Mouse (Mus musculus) heart, embryonic 14.5 days (tissue): ENCODE results near the gene Adamts6. TPM values are rescaled to one million over a fixed set of nuclear protein-coding genes. Genes with fewer than 3 reads are reported as not detected.
A peak's percentile ranks its signal among the peaks of the same experiment; 100 is the strongest.

Source experiments
- ATAC-seq: fragments of 200-750 bp; cut with Nextera tagmentation; 2 replicates; pipeline ENCODE4 v1.8.0; 2017; ENCODE audit warnings: low read depth, moderate TSS enrichment; ENCODE audit not compliant: insufficient number of reproducible peaks, insufficient read depth, low FRiP score
- H3K27ac ChIP-seq, 2 experiments: fragments of 200-500 bp in 1 of 2; fragments of 300-500 bp in 1 of 2; sonication (generic) in 1 of 2; replicated peaks in 1 of 2; 2 replicates each; pipeline ENCODE4 v1.5.1; 2012 to 2014; ENCODE audit warnings: low read depth in 2 of 2, low read length in 2 of 2, control low read depth in 1 of 2, mild to moderate bottlenecking in 1 of 2, mixed read lengths in 1 of 2; ENCODE audit not compliant: control insufficient read depth in 1 of 2, insufficient read depth in 1 of 2
- H3K27me3 ChIP-seq: fragments of 300-500 bp; sonication (generic); 2 replicates; pipeline ENCODE4 v1.6.1; 2014; ENCODE audit warnings: mild to moderate bottlenecking, low read length, control low read depth; ENCODE audit not compliant: control insufficient read depth, insufficient read depth
- H3K36me3 ChIP-seq: fragments of 300-500 bp; sonication (generic); 2 replicates; pipeline ENCODE4 v1.6.1; 2014; ENCODE audit warnings: mild to moderate bottlenecking, control low read depth, low read length, mixed read lengths; ENCODE audit not compliant: control insufficient read depth, insufficient read depth
- H3K4me1 ChIP-seq, 2 experiments: fragments of 200-500 bp in 1 of 2; fragments of 300-500 bp in 1 of 2; sonication (generic) in 1 of 2; 2 replicates each; pipeline ENCODE4 v1.6.1; 2012 to 2014; ENCODE audit warnings: low read length in 2 of 2, control low read depth in 1 of 2, mixed read lengths in 1 of 2; ENCODE audit not compliant: control insufficient read depth in 2 of 2, insufficient read depth in 2 of 2
- H3K4me2 ChIP-seq: fragments of 300-500 bp; sonication (generic); 2 replicates; pipeline ENCODE4 v1.6.1; 2014; ENCODE audit warnings: mild to moderate bottlenecking, low read length
- H3K4me3 ChIP-seq, 2 experiments: fragments of 200-500 bp in 1 of 2; fragments of 300-500 bp in 1 of 2; sonication (generic) in 1 of 2; 2 replicates each; pipeline ENCODE4 v1.5.1; 2012 to 2014; ENCODE audit warnings: low read length in 2 of 2, mild to moderate bottlenecking in 2 of 2, control low read depth in 1 of 2, low read depth in 1 of 2, moderate library complexity in 1 of 2; ENCODE audit not compliant: control insufficient read depth in 1 of 2, insufficient read depth in 1 of 2
- H3K9ac ChIP-seq: fragments of 300-500 bp; sonication (generic); 2 replicates; pipeline ENCODE4 v1.6.1; 2014; ENCODE audit warnings: mild to moderate bottlenecking, low read length
- H3K9me3 ChIP-seq: fragments of 300-500 bp; sonication (generic); 2 replicates; pipeline ENCODE4 v1.6.1; 2016; ENCODE audit warnings: low read length, control low read depth; ENCODE audit not compliant: control insufficient read depth
- WGBS: fragments of 180-500 bp; shearing (Covaris S2); extraction: QIAGEN DNeasy Blood & Tissue Kit; methylation state at CpG from one replicate; pipeline ENCODE4 v1.1.7; 2014; 5-methylcytosine and 5-hydroxymethylcytosine counted together
- polyA plus RNA-seq: library from polyadenylated mRNA; unstranded; fragments of >200 nt; fragmentation: Nextera tagmentation; extraction: Ambion mirVana; gene quantifications from 2 replicates; pipeline ENCODE4 v1.2.1, GENCODE M21; 2014

The Adamts6 gene
- polyA plus RNA-seq, 1 experiment from 2014 or later, result 9.8 TPM

GRCm38 (mm10) chr13:104518312-104519005 is 230.8 kb downstream of the Adamts6 start:
- Histone ChIP-seq H3K27me3 (no peaks in the 10 kb centered on the region), H3K9me3 (no peaks in the 10 kb centered on the region), H3K4me2 (peak overlapping the region; percentile 70), H3K9ac (peak overlapping the region; percentile 72), H3K4me1 (peaks cover 11 to 15% of the 10 kb centered on the region in 2 experiments), H3K36me3 (no peaks in the 10 kb centered on the region), H3K4me3 (peak overlapping the region; percentile 37 to 38), H3K27ac (peak overlapping the region; percentile 54 to 76)
- WGBS, result 13% methylated on average over 19 of the region's 19 CpGs
- ATAC-seq, result peak; percentile 86

DNA sequence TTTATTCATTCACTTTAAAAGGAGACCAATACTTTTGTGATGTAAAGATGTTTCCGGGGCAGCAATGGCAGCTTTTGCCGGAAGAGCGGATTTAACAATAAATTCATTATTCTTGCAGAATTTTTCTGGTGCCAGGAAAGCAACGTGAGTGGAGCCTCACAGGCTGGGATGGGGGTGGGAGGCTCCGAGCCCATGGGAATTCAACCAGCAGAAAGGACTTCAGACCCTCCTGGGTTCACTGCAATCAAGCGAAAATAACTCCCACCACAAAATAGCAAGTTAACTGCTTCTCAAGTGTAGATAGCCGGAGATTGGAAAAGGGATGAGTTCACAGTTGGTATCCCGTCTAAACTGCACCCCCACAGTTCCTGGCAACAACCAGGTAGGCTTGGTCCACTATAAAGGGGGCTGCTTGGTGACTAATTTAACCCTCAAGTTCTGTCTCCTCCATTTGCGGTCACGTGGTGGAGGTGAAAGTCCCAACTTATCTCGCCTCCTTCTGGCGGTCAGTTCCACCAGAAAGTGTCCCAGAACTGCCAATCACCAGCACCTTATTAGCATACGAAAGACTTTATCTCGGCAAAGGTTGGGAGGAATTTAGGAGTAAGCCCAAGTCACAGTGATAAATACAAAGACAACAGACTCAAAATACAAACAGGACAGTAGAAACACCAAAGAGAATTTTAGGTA is 231.5 kb downstream of the Adamts6 start:
- Histone ChIP-seq H3K9me3 (no peaks in the 10 kb centered on the region), H3K4me2 (0 out of 2 replicates have a peak overlapping the region, but pooled peaks have one; percentile 70), H3K36me3 (no peaks in the 10 kb centered on the region), H3K4me1 (peaks cover 11 to 15% of the 10 kb centered on the region in 2 experiments), H3K27me3 (no peaks in the 10 kb centered on the region), H3K9ac (no peak overlapping the region), H3K4me3 (no peak overlapping the region), H3K27ac (peak overlapping the region; percentile 49 to 76; a peak in 2 of 4 replicates)
- ATAC-seq, result no peak
- 48% methylated on average over 14 of the region's 14 CpGs for WGBS

GRCm38 (mm10) chr13:104519981-104520380 is 232.3 kb downstream of the Adamts6 start:
- WGBS, result 88% methylated on average over 4 of the region's 4 CpGs
- H3K4me1 ChIP-seq, result peaks cover 11 to 15% of the 10 kb centered on the region in 2 experiments
- H3K27ac ChIP-seq, result no peak overlapping the region
- ATAC-seq, result no peak
- no peaks in the 10 kb centered on the region for H3K9me3 ChIP-seq
- no peaks in the 10 kb centered on the region for H3K27me3 ChIP-seq
- H3K36me3 ChIP-seq, result no peaks in the 10 kb centered on the region
- H3K9ac ChIP-seq, result no peak overlapping the region
- no peak overlapping the region for H3K4me3 ChIP-seq
- H3K4me2 ChIP-seq, result no peak overlapping the region

DNA sequence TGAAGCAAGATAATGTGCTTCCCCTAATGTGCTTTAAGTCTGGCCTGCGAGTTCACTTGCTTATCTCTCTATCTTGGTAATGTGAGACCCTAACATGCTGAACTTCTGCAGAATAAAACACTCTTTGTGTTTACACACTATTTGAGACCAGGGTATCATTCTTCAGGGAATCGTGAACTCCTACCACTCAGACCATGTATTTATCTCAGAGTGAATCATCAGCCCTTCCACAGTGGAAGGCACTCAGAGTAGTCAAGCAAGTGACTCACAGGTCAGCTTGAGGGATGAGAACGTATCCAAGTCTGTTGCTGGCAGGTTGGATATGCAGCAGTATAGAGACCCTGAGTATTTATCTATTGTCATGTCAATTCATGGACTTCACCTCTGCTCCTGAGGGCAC is 232.8 kb downstream of the Adamts6 start:
- no peak overlapping the region for H3K9ac ChIP-seq
- no peak overlapping the region for H3K4me3 ChIP-seq
- ATAC-seq, result no peak
- no peaks in the 10 kb centered on the region for H3K36me3 ChIP-seq
- 62% methylated on average over 3 of the region's 3 CpGs for WGBS
- H3K27me3 ChIP-seq, result no peaks in the 10 kb centered on the region
- H3K9me3 ChIP-seq, result no peaks in the 10 kb centered on the region
- H3K4me1 ChIP-seq, result peaks cover 11 to 15% of the 10 kb centered on the region in 2 experiments
- no peak overlapping the region for H3K4me2 ChIP-seq
- H3K27ac ChIP-seq, result no peak overlapping the region

DNA sequence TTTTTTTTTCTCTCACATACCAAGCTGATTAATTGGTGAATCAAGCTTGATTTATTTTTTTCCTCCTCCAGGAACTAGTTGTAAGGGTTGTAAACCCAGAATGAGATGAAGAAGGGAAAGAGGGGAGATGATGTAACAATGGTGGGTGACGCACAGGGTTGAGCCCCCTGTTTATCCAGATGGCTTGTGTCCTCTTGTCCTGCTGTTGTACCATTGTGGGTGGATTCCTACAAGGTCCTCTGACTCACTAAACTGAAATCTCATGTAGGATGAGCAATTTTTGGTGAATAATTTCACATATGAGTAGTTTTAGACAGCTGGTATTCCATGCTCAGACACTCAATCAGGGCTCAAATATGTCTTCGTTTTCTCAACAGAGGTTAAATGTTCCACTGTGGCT is 233.9 kb downstream of the Adamts6 start:
- H3K27ac ChIP-seq, result no peak overlapping the region
- H3K9me3 ChIP-seq, result no peaks in the 10 kb centered on the region
- ATAC-seq, result no peak
- H3K4me2 ChIP-seq, result no peak overlapping the region
- WGBS, result 89% methylated on average over 2 of the region's 2 CpGs
- no peaks in the 10 kb centered on the region for H3K27me3 ChIP-seq
- no peak overlapping the region for H3K9ac ChIP-seq
- H3K4me3 ChIP-seq, result no peak overlapping the region
- H3K36me3 ChIP-seq, result no peaks in the 10 kb centered on the region
- H3K4me1 ChIP-seq, result peaks cover 11 to 15% of the 10 kb centered on the region in 2 experiments

DNA sequence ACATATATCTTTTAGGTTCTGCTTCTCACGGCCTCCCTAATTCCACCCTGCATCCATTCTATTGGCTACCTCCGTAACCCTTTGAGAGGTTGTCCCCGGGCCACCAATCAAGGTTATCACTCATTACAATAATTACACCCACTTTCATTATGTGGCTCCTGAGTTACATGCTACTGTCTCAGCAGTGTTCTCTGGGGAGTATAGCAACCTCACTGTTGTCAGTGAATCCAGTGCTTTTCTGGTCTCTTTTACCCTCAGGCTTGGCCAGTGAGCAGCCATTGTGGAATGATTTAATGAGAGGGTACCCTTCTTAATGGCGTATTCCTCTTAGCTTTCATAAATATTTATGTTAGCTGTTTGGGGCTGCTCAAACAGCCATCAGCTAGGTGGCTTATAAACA is 238.0 kb downstream of the Adamts6 start:
- Histone ChIP-seq H3K9me3 (no peaks in the 10 kb centered on the region), H3K4me1 (no peaks in the 10 kb centered on the region), H3K4me2 (no peak overlapping the region), H3K27ac (no peak overlapping the region), H3K27me3 (no peaks in the 10 kb centered on the region), H3K9ac (no peak overlapping the region), H3K4me3 (no peak overlapping the region), H3K36me3 (no peaks in the 10 kb centered on the region)
- 91% methylated on average over 4 of the region's 4 CpGs for WGBS
- no peak for ATAC-seq

- no peak for ATAC-seq
- H3K9ac ChIP-seq, result no peak overlapping the region
Observed at GRCm38 (mm10) chr13:104529238-104529637, 241.6 kb downstream of the Adamts6 start.

More at GRCm38 (mm10) chr13:104529238-104529637, 241.6 kb downstream of the Adamts6 start:
- H3K9me3 ChIP-seq, result no peaks in the 10 kb centered on the region
- no peak overlapping the region for H3K4me3 ChIP-seq
- no peaks in the 10 kb centered on the region for H3K36me3 ChIP-seq
- no peak overlapping the region for H3K4me2 ChIP-seq
- no peaks in the 10 kb centered on the region for H3K27me3 ChIP-seq
- H3K4me1 ChIP-seq, result no peaks in the 10 kb centered on the region
- no peak overlapping the region for H3K27ac ChIP-seq
